Mouse (Mus musculus): ENCODE measurements around the gene Mcl1.
"Not testable (repeated sequence)": the region's sequence is repeated elsewhere in the genome, so short reads cannot be mapped to it uniquely, and the experiment has no call there.

The Mcl1 gene

GRCm38 (mm10) chr3:95666124-95666844, 7.7 kb downstream of the Mcl1 start:
- DNase-seq (ENCODE audit: inconsistent ontology term) = peak; percentile 94

- no peak for DNase-seq (ENCODE audit: inconsistent ontology term)
These were observed 8.9 kb downstream of the Mcl1 start for GRCm38 (mm10) chr3:95667521-95667920.

- peak; percentile 96 for DNase-seq (ENCODE audit: inconsistent ontology term)
These were observed 9.4 kb downstream of the Mcl1 start for GRCm38 (mm10) chr3:95668026-95668425.

GRCm38 (mm10) chr3:95668589-95669308, 10.2 kb downstream of the Mcl1 start:
- DNase-seq (ENCODE audit: inconsistent ontology term) = no peak

GRCm38 (mm10) chr3:95669309-95669665, 10.7 kb downstream of the Mcl1 start:
- no peak for DNase-seq (ENCODE audit: inconsistent ontology term)

- not testable (repeated sequence) for DNase-seq (ENCODE audit: inconsistent ontology term)
These were observed 11.8 kb downstream of the Mcl1 start for GRCm38 (mm10) chr3:95670419-95670818.

GRCm38 (mm10) chr3:95671201-95671600, 12.6 kb downstream of the Mcl1 start:
- no peak for DNase-seq (ENCODE audit: inconsistent ontology term)

- no peak for DNase-seq (ENCODE audit: inconsistent ontology term)
These were observed 13.9 kb downstream of the Mcl1 start for GRCm38 (mm10) chr3:95672461-95672860.

GRCm38 (mm10) chr3:95672861-95673706, 14.5 kb downstream of the Mcl1 start:
- no peak for DNase-seq (ENCODE audit: inconsistent ontology term)

GRCm38 (mm10) chr3:95673707-95674211, 15.2 kb downstream of the Mcl1 start:
- no peak for DNase-seq (ENCODE audit: inconsistent ontology term)

GRCm38 (mm10) chr3:95674236-95674635, 15.6 kb downstream of the Mcl1 start:
- DNase-seq (ENCODE audit: inconsistent ontology term) = peak; percentile 80

- no peak for DNase-seq (ENCODE audit: inconsistent ontology term)
These were observed 16.2 kb downstream of the Mcl1 start for GRCm38 (mm10) chr3:95674812-95675211.

GRCm38 (mm10) chr3:95675301-95676092, 16.9 kb downstream of the Mcl1 start:
- DNase-seq (ENCODE audit: inconsistent ontology term) = peak; percentile 97

- peak; percentile 68 for DNase-seq (ENCODE audit: inconsistent ontology term)
These were observed 18.3 kb downstream of the Mcl1 start for GRCm38 (mm10) chr3:95676745-95677419.

GRCm38 (mm10) chr3:95677420-95678090, 19.0 kb downstream of the Mcl1 start:
- DNase-seq (ENCODE audit: inconsistent ontology term) = no peak

- no peak for DNase-seq (ENCODE audit: inconsistent ontology term)
These were observed 21.0 kb downstream of the Mcl1 start for GRCm38 (mm10) chr3:95679551-95679950.

GRCm38 (mm10) chr3:95680673-95681072, 22.1 kb downstream of the Mcl1 start:
- DNase-seq (ENCODE audit: inconsistent ontology term) = no peak

- DNase-seq (ENCODE audit: inconsistent ontology term) = no peak
These were observed 22.8 kb downstream of the Mcl1 start for GRCm38 (mm10) chr3:95681365-95681764.

GRCm38 (mm10) chr3:95682878-95683277, 24.3 kb downstream of the Mcl1 start:
- DNase-seq (ENCODE audit: inconsistent ontology term) = no peak

- no peak for DNase-seq (ENCODE audit: inconsistent ontology term)
These were observed 26.3 kb downstream of the Mcl1 start for GRCm38 (mm10) chr3:95684846-95685245.
